Mouse (Mus musculus): Measurements from ENCODE around the gene Mael. TPM values are rescaled to one million over a fixed set of nuclear protein-coding genes. Genes with fewer than 3 reads are reported as not detected.

Gene Mael
- polyA plus RNA-seq, 1 experiment from 2014 or later = not detected

DNA sequence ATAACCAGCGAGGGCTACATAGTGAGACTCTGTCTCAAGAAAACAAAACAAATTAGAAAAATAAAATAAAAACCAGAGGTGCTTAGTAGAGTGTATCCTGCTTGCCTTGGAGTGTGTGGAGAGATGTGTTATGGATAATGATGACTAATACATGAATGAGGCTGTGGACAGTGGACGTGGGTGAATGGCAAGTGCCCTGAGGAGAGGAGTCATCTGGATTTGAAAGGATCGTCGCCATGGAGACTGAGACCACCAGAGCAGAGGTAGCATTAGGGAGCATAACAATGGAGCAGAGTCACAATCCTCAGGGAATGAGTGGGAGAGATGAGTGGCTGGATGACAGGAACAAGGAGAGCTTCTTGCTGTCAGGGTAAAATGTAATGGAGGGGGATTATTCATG, 48.7 kb downstream of the Mael start:
- no peak for DNase-seq (ENCODE audit: low spot score)

DNA sequence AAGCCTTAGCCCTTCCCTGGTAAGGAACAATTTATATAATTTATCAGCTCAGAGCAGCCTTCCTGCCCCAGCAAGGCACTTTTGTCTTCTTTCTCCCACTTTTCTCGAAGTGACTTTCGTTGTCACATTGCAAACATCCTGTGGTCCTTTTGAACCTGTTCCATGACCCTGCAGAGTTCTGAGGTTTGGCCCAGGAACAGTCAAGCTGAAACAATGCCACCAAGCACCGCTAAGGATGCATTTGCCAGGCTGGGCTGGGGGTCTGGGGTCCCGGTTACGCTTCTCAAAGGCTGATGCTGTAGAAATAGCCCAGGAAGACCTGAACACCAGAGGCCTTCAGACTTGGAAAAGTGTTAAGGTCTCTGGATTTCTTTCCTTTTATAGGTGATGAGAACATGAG, 53.2 kb downstream of the Mael start:
- WGBS = 70% methylated on average over 5 of the region's 5 CpGs
- ATAC-seq (ENCODE audit: low FRiP score, low TSS enrichment) = no peak
- Histone ChIP-seq H3K4me2 (replicated peaks; ENCODE audit: low read depth) (no peak overlapping the region), H3K4me1 (replicated peaks; ENCODE audit: control insufficient read depth, insufficient read depth) (no peaks in the 10 kb centered on the region), H3K4me3 (ENCODE audit: low read depth, low read length) (no peak overlapping the region), H3K9me3 (ENCODE audit: control insufficient read depth, low read length) (no peaks in the 10 kb centered on the region), H3K9ac (ENCODE audit: low read length) (no peak overlapping the region), H3K27ac (replicated peaks) (no peak overlapping the region), H3K27me3 (ENCODE audit: control insufficient read depth, insufficient read depth, low read length) (no peaks in the 10 kb centered on the region), H3K36me3 (ENCODE audit: control insufficient read depth, insufficient read depth, low read length) (no peaks in the 10 kb centered on the region)
- TF ChIP-seq EP300 (optimal IDR thresholded peaks at IDR 0.05) (no peak), CTCF (IDR thresholded peaks at IDR 0.05; ENCODE audit: low read depth) (no peak)
- no peak for DNase-seq (ENCODE audit: low spot score)

More for the DNA sequence above, 48.7 kb downstream of the Mael start:
- H3K4me2 ChIP-seq (replicated peaks; ENCODE audit: low read depth) = no peak overlapping the region
- H3K27ac ChIP-seq (replicated peaks) = no peak overlapping the region
- 82% methylated on average over 4 of the region's 4 CpGs for whole genome bisulfite sequencing
- no peaks in the 10 kb centered on the region for H3K9me3 ChIP-seq (ENCODE audit: control insufficient read depth, low read length)
- no peaks in the 10 kb centered on the region for H3K27me3 ChIP-seq (ENCODE audit: control insufficient read depth, insufficient read depth, low read length)
- no peak overlapping the region for H3K4me3 ChIP-seq (ENCODE audit: low read depth, low read length)
- H3K36me3 ChIP-seq (ENCODE audit: control insufficient read depth, insufficient read depth, low read length) = no peaks in the 10 kb centered on the region
- H3K4me1 ChIP-seq (replicated peaks; ENCODE audit: control insufficient read depth, insufficient read depth) = no peaks in the 10 kb centered on the region
- H3K9ac ChIP-seq (ENCODE audit: low read length) = no peak overlapping the region
- TF ChIP-seq CTCF (IDR thresholded peaks at IDR 0.05; ENCODE audit: low read depth) (no peak), EP300 (optimal IDR thresholded peaks at IDR 0.05) (no peak)
- no peak for ATAC-seq (ENCODE audit: low FRiP score, low TSS enrichment)

GRCm38 (mm10) chr1:166184391-166185229, 53.9 kb downstream of the Mael start:
- no peak for ATAC-seq (ENCODE audit: low FRiP score, low TSS enrichment)
- WGBS = 68% methylated on average over 22 of the region's 22 CpGs

GRCm38 (mm10) chr1:166182952-166183627, 55.5 kb downstream of the Mael start:
- no peaks in the 10 kb centered on the region for H3K36me3 ChIP-seq (ENCODE audit: control insufficient read depth, insufficient read depth, low read length)
- ATAC-seq (ENCODE audit: low FRiP score, low TSS enrichment) (no peak), DNase-seq (ENCODE audit: low spot score) (no peak)
- no peaks in the 10 kb centered on the region for H3K4me1 ChIP-seq (replicated peaks; ENCODE audit: control insufficient read depth, insufficient read depth)
- H3K27ac ChIP-seq (replicated peaks) = no peak overlapping the region
- H3K9me3 ChIP-seq (ENCODE audit: control insufficient read depth, low read length) = no peaks in the 10 kb centered on the region
- H3K4me2 ChIP-seq (replicated peaks; ENCODE audit: low read depth) = no peak overlapping the region
- no peaks in the 10 kb centered on the region for H3K27me3 ChIP-seq (ENCODE audit: control insufficient read depth, insufficient read depth, low read length)
- H3K9ac ChIP-seq (ENCODE audit: low read length) = no peak overlapping the region
- TF ChIP-seq EP300 (optimal IDR thresholded peaks at IDR 0.05) (no peak), CTCF (IDR thresholded peaks at IDR 0.05; ENCODE audit: low read depth) (no peak)
- no peak overlapping the region for H3K4me3 ChIP-seq (ENCODE audit: low read depth, low read length)
- 46% methylated on average over 10 of the region's 10 CpGs for WGBS

More at GRCm38 (mm10) chr1:166184391-166185229, 53.9 kb downstream of the Mael start:
- no peaks in the 10 kb centered on the region for H3K36me3 ChIP-seq (ENCODE audit: control insufficient read depth, insufficient read depth, low read length)
- no peaks in the 10 kb centered on the region for H3K27me3 ChIP-seq (ENCODE audit: control insufficient read depth, insufficient read depth, low read length)
- H3K4me2 ChIP-seq (replicated peaks; ENCODE audit: low read depth) = no peak overlapping the region
- no peaks in the 10 kb centered on the region for H3K4me1 ChIP-seq (replicated peaks; ENCODE audit: control insufficient read depth, insufficient read depth)
- no peak overlapping the region for H3K4me3 ChIP-seq (ENCODE audit: low read depth, low read length)
- no peak overlapping the region for H3K27ac ChIP-seq (replicated peaks)
- H3K9me3 ChIP-seq (ENCODE audit: control insufficient read depth, low read length) = no peaks in the 10 kb centered on the region
- no peak overlapping the region for H3K9ac ChIP-seq (ENCODE audit: low read length)
- TF ChIP-seq CTCF (IDR thresholded peaks at IDR 0.05; ENCODE audit: low read depth) (no peak), EP300 (optimal IDR thresholded peaks at IDR 0.05) (no peak)
- DNase-seq (ENCODE audit: low spot score) = no peak

- TF ChIP-seq CTCF (IDR thresholded peaks at IDR 0.05; ENCODE audit: low read depth) = 0 out of 2 replicates have a peak, but pooled peaks have one; percentile 6
- no peak for TF ChIP-seq EP300 (optimal IDR thresholded peaks at IDR 0.05)
- ATAC-seq (ENCODE audit: low FRiP score, low TSS enrichment) (no peak), DNase-seq (ENCODE audit: low spot score) (no peak)
- Histone ChIP-seq H3K9me3 (ENCODE audit: control insufficient read depth, low read length) (no peaks in the 10 kb centered on the region), H3K9ac (ENCODE audit: low read length) (no peak overlapping the region), H3K4me3 (ENCODE audit: low read depth, low read length) (no peak overlapping the region), H3K4me1 (replicated peaks; ENCODE audit: control insufficient read depth, insufficient read depth) (no peaks in the 10 kb centered on the region), H3K27ac (replicated peaks) (no peak overlapping the region), H3K36me3 (ENCODE audit: control insufficient read depth, insufficient read depth, low read length) (no peaks in the 10 kb centered on the region), H3K4me2 (replicated peaks; ENCODE audit: low read depth) (no peak overlapping the region), H3K27me3 (ENCODE audit: control insufficient read depth, insufficient read depth, low read length) (no peaks in the 10 kb centered on the region)
- 88% methylated on average over 7 of the region's 7 CpGs for WGBS
Measured at GRCm38 (mm10) chr1:166181510-166181909, 57.0 kb downstream of the Mael start.

DNA sequence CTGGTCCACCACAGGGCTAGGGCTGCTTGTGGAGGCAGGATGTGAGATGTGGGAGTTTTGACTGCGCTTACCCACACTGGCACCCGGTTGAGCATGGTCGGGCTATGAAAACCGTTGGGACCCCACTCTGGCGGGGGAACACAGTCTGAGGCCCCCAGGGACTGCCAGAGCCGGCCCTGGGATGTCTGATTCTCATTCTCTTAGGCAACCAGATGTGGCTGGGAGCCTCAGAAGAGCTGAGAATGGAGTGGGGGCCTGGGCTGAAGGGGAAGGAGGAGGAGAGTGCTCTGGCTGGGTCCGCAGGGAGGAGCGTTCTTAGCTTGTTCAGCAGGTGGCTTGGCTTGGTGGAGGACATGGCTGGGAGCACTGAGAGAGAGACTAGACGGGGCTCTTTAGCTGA, 64.9 kb downstream of the Mael start:
- ATAC-seq (ENCODE audit: low FRiP score, low TSS enrichment) (no peak), DNase-seq (ENCODE audit: low spot score) (no peak)
- Histone ChIP-seq H3K27me3 (ENCODE audit: control insufficient read depth, insufficient read depth, low read length) (no peaks in the 10 kb centered on the region), H3K4me1 (replicated peaks; ENCODE audit: control insufficient read depth, insufficient read depth) (no peaks in the 10 kb centered on the region), H3K36me3 (ENCODE audit: control insufficient read depth, insufficient read depth, low read length) (no peaks in the 10 kb centered on the region), H3K9me3 (ENCODE audit: control insufficient read depth, low read length) (no peaks in the 10 kb centered on the region), H3K27ac (replicated peaks) (no peak overlapping the region), H3K4me2 (replicated peaks; ENCODE audit: low read depth) (no peak overlapping the region), H3K4me3 (ENCODE audit: low read depth, low read length) (no peak overlapping the region), H3K9ac (ENCODE audit: low read length) (no peak overlapping the region)
- 82% methylated on average over 9 of the region's 9 CpGs for WGBS
- TF ChIP-seq EP300 (optimal IDR thresholded peaks at IDR 0.05) = no peak
- TF ChIP-seq CTCF (IDR thresholded peaks at IDR 0.05; ENCODE audit: low read depth) = no peak
